Mouse (Mus musculus) intestine, embryonic 15.5 days (tissue): ENCODE measurements around the gene Evpl. TPM values are rescaled to one million over a fixed set of nuclear protein-coding genes. Genes with fewer than 3 reads are reported as not detected.

Experiments used
- ATAC-seq: fragments of 200-750 bp; cut with Nextera tagmentation; 2 replicates; pipeline ENCODE4 v1.8.0; 2017; ENCODE audit warnings: moderate TSS enrichment, moderate library complexity
- H3K27ac ChIP-seq: fragments of 300-500 bp; sonication (generic); 2 replicates; pipeline ENCODE4 v1.5.1; 2015; ENCODE audit warnings: mild to moderate bottlenecking, inconsistent platforms
- H3K27me3 ChIP-seq: fragments of 300-500 bp; sonication (generic); replicated peaks from 2 replicates; pipeline ENCODE4 v1.6.1; 2015; ENCODE audit warnings: inconsistent platforms
- H3K36me3 ChIP-seq: fragments of 300-500 bp; sonication (generic); 2 replicates; pipeline ENCODE4 v1.6.1; 2015; ENCODE audit warnings: inconsistent platforms
- H3K4me1 ChIP-seq: fragments of 300-500 bp; sonication (generic); replicated peaks from 2 replicates; pipeline ENCODE4 v1.6.1; 2015; ENCODE audit warnings: inconsistent platforms
- H3K4me2 ChIP-seq: fragments of 300-500 bp; sonication (generic); replicated peaks from 2 replicates; pipeline ENCODE4 v1.6.1; 2015; ENCODE audit warnings: mild to moderate bottlenecking, inconsistent platforms
- H3K4me3 ChIP-seq: fragments of 300-500 bp; sonication (generic); replicated peaks from 2 replicates; pipeline ENCODE4 v1.5.1; 2015; ENCODE audit warnings: inconsistent platforms
- H3K9ac ChIP-seq: fragments of 300-500 bp; sonication (generic); 2 replicates; pipeline ENCODE4 v1.6.1; 2015; ENCODE audit warnings: inconsistent platforms
- H3K9me3 ChIP-seq: fragments of 300-500 bp; sonication (generic); 2 replicates; pipeline ENCODE4 v1.6.1; 2016; ENCODE audit warnings: inconsistent platforms
- WGBS: fragments of 180-500 bp; shearing (Covaris S2); methylation state at CpG from one replicate; pipeline ENCODE4 v1.1.7; 2015; 5-methylcytosine and 5-hydroxymethylcytosine counted together
- polyA plus RNA-seq: library from polyadenylated mRNA; unstranded; fragments of >200 nt; fragmentation: Nextera tagmentation; extraction: Ambion mirVana; gene quantifications from 2 replicates; pipeline ENCODE4 v1.2.1, GENCODE M21; 2015

The Evpl gene
- polyA plus RNA-seq, 1 experiment from 2014 or later: 3.3 TPM

GRCm38 (mm10) chr11:116221931-116222739, 15.7 kb downstream of the Evpl start:
- Histone ChIP-seq H3K4me2 (peak overlapping the region; percentile 68), H3K27ac (peak overlapping the region; percentile 4; the same call in 1 of the 2 replicates), H3K27me3 (peaks cover 11% of the 10 kb centered on the region; the same call in 1 of the 2 replicates), H3K36me3 (no peaks in the 10 kb centered on the region), H3K9me3 (no peaks in the 10 kb centered on the region), H3K9ac (peak overlapping the region; percentile 36), H3K4me3 (peak overlapping the region; percentile 23), H3K4me1 (peaks cover 24% of the 10 kb centered on the region)
- ATAC-seq: no peak
- WGBS: 18% methylated on average over 53 of the region's 53 CpGs

DNA sequence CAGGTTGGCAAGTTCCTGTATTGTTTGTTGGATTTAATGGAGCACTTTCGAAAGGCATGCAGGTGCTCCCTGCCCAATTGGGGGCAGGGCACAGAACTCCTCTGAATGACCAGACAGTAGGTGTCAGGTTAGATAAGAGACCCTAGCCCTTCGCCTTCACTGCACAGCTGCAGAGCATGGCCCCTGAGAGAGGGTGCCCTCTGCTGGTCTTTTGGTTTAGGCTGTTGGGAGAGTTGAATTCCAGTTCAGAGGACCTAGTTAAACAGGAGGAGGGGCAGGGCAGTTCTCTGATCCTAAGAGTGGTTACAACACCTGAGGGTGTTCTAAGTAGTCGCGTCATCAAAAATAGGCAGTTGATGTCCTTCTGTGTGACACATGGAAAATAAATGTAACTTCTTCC, 18.0 kb downstream of the Evpl start:
- Histone ChIP-seq H3K27ac (0 out of 2 replicates have a peak overlapping the region, but pooled peaks have one; percentile 77), H3K36me3 (no peaks in the 10 kb centered on the region), H3K4me2 (no peak overlapping the region), H3K9ac (no peak overlapping the region), H3K4me1 (peaks cover 24% of the 10 kb centered on the region), H3K9me3 (no peaks in the 10 kb centered on the region), H3K27me3 (peaks cover 11% of the 10 kb centered on the region; the same call in 1 of the 2 replicates), H3K4me3 (no peak overlapping the region)
- peak; percentile 54 for ATAC-seq
- 23% methylated on average over 4 of the region's 4 CpGs for WGBS

- Histone ChIP-seq H3K4me1 (peaks cover 24% of the 10 kb centered on the region), H3K36me3 (no peaks in the 10 kb centered on the region), H3K27me3 (peaks cover 9% of the 10 kb centered on the region; the same call in 1 of the 2 replicates), H3K4me2 (no peak overlapping the region), H3K27ac (peak overlapping the region; percentile 77), H3K9ac (no peak overlapping the region), H3K9me3 (no peaks in the 10 kb centered on the region), H3K4me3 (no peak overlapping the region)
- ATAC-seq: peak; percentile 76
- WGBS: 37% methylated on average over 7 of the region's 7 CpGs
These were observed 19.0 kb downstream of the Evpl start for GRCm38 (mm10) chr11:116218737-116219400.

GRCm38 (mm10) chr11:116218263-116218662, 19.6 kb downstream of the Evpl start:
- H3K4me3 ChIP-seq: no peak overlapping the region
- 68% methylated on average over 2 of the region's 2 CpGs for WGBS
- H3K9me3 ChIP-seq: no peaks in the 10 kb centered on the region
- peak overlapping the region; percentile 77 for H3K27ac ChIP-seq
- peaks cover 4% of the 10 kb centered on the region; the same call in 1 of the 2 replicates for H3K27me3 ChIP-seq
- H3K9ac ChIP-seq: no peak overlapping the region
- peaks cover 24% of the 10 kb centered on the region for H3K4me1 ChIP-seq
- ATAC-seq: no peak; the same call in 1 of the 2 replicates
- H3K4me2 ChIP-seq: no peak overlapping the region
- no peaks in the 10 kb centered on the region for H3K36me3 ChIP-seq

DNA sequence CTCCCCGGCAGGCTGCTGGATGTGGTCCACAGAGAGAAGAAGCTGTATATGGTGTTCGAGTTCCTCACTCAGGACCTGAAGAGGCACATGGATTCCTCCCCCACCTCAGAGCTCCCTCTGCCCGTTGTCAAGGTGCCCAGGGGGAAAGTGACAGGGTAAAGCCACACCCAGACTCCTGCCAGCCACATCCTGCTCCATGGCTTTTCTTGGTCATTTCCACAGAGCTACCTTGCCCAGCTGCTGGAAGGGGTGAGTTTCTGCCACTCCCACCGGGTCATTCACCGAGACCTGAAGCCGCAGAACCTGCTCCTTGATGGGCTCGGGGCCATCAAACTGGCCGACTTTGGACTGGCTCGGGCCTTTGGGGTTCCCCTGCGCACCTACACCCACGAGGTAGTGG, 21.3 kb downstream of the Evpl start:
- H3K36me3 ChIP-seq: no peaks in the 10 kb centered on the region
- no peak overlapping the region for H3K4me2 ChIP-seq
- H3K4me3 ChIP-seq: no peak overlapping the region
- H3K27ac ChIP-seq: no peak overlapping the region
- H3K9me3 ChIP-seq: no peaks in the 10 kb centered on the region
- peaks cover 18% of the 10 kb centered on the region for H3K4me1 ChIP-seq
- no peak for ATAC-seq
- H3K9ac ChIP-seq: no peak overlapping the region
- 83% methylated on average over 11 of the region's 11 CpGs for WGBS
- peaks cover 3% of the 10 kb centered on the region; the same call in 1 of the 2 replicates for H3K27me3 ChIP-seq

DNA sequence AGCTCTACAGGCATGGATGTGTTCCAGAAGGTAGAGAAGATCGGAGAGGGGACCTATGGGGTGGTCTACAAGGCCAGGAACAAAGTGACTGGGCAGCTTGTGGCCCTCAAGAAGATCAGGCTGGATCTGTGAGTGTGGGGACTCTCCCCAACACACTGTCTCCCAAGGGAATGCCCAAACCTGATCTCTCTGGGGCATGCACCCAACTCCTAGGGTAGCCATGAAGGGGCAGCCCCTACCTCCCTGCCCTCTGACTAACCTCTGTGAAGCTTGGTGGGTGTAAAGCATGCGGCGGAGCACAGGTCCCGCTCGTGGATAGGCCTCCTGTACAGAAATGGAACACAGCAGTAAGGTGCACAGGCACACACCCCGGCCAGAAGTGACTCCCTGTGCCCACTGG, 21.9 kb downstream of the Evpl start:
- ATAC-seq: no peak
- peaks cover 18% of the 10 kb centered on the region for H3K4me1 ChIP-seq
- 88% methylated on average over 6 of the region's 6 CpGs for WGBS
- H3K36me3 ChIP-seq: no peaks in the 10 kb centered on the region
- no peak overlapping the region for H3K4me3 ChIP-seq
- H3K9me3 ChIP-seq: no peaks in the 10 kb centered on the region
- H3K27ac ChIP-seq: no peak overlapping the region
- H3K4me2 ChIP-seq: no peak overlapping the region
- no peak overlapping the region for H3K9ac ChIP-seq
- no peaks in the 10 kb centered on the region for H3K27me3 ChIP-seq

GRCm38 (mm10) chr11:116215181-116215580, 22.7 kb downstream of the Evpl start:
- WGBS: 80% methylated on average over 7 of the region's 7 CpGs
- Histone ChIP-seq H3K4me2 (no peak overlapping the region), H3K9me3 (no peaks in the 10 kb centered on the region), H3K36me3 (no peaks in the 10 kb centered on the region), H3K27ac (no peak overlapping the region), H3K27me3 (no peaks in the 10 kb centered on the region), H3K9ac (no peak overlapping the region), H3K4me1 (peaks cover 20% of the 10 kb centered on the region), H3K4me3 (no peak overlapping the region)
- no peak for ATAC-seq

- Histone ChIP-seq H3K9me3 (no peaks in the 10 kb centered on the region), H3K36me3 (no peaks in the 10 kb centered on the region), H3K27me3 (no peaks in the 10 kb centered on the region), H3K27ac (no peak overlapping the region), H3K4me3 (no peak overlapping the region), H3K4me2 (no peak overlapping the region), H3K4me1 (peaks cover 13% of the 10 kb centered on the region), H3K9ac (no peak overlapping the region)
- ATAC-seq: no peak
- WGBS: 75% methylated on average over 13 of the region's 13 CpGs
These were observed 23.9 kb downstream of the Evpl start for GRCm38 (mm10) chr11:116213877-116214510.

- ATAC-seq: no peak
- 78% methylated on average over 6 of the region's 6 CpGs for WGBS
- Histone ChIP-seq H3K4me2 (no peak overlapping the region), H3K9me3 (no peaks in the 10 kb centered on the region), H3K36me3 (no peaks in the 10 kb centered on the region), H3K9ac (no peak overlapping the region), H3K4me1 (0 out of 2 replicates have a peak, but pooled peaks cover 5% of the 10 kb centered on the region), H3K27ac (no peak overlapping the region), H3K4me3 (no peak overlapping the region), H3K27me3 (no peaks in the 10 kb centered on the region)
These were observed 25.0 kb downstream of the Evpl start for GRCm38 (mm10) chr11:116212847-116213246.

GRCm38 (mm10) chr11:116210696-116211095, 27.2 kb downstream of the Evpl start:
- 0 out of 2 replicates have a peak, but pooled peaks cover 5% of the 10 kb centered on the region for H3K4me1 ChIP-seq
- no peaks in the 10 kb centered on the region for H3K9me3 ChIP-seq
- H3K36me3 ChIP-seq: peaks cover 8% of the 10 kb centered on the region
- peak; percentile 97 for ATAC-seq
- 0 out of 2 replicates have a peak overlapping the region, but pooled peaks have one; percentile 3 for H3K9ac ChIP-seq
- H3K4me3 ChIP-seq: no peak overlapping the region; the same call in 1 of the 2 replicates
- peak overlapping the region; percentile 86 for H3K27ac ChIP-seq
- WGBS: 47% methylated on average over 5 of the region's 5 CpGs
- H3K27me3 ChIP-seq: no peaks in the 10 kb centered on the region
- peak overlapping the region; percentile 45 for H3K4me2 ChIP-seq

GRCm38 (mm10) chr11:116209257-116209656, 28.6 kb downstream of the Evpl start:
- no peak overlapping the region for H3K4me2 ChIP-seq
- H3K27me3 ChIP-seq: no peaks in the 10 kb centered on the region
- no peak overlapping the region; the same call in 1 of the 2 replicates for H3K27ac ChIP-seq
- no peaks in the 10 kb centered on the region for H3K9me3 ChIP-seq
- WGBS: 80% methylated on average over 8 of the region's 8 CpGs
- no peak overlapping the region for H3K9ac ChIP-seq
- H3K4me3 ChIP-seq: no peak overlapping the region
- no peak for ATAC-seq
- 0 out of 2 replicates have a peak, but pooled peaks cover 5% of the 10 kb centered on the region for H3K4me1 ChIP-seq
- peaks cover 12% of the 10 kb centered on the region for H3K36me3 ChIP-seq

DNA sequence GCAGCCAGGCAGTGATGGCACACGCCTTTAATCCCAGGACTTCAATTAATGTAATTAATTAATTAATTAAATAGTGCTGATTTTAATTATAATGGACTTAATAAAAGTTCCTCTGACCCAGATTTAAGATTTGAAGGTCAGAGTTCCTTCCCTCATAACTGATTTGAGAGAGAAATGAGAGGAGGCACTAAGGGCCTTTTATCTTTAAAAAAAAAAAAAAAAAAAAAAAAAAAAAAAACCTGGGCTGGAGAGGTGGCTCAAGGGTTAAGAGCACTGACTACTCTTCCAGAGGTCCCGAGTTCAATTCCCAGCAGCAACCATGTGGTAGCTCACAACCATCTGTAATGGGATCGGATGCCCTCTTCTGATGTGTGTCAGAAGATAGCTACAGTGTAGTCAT, 29.2 kb downstream of the Evpl start:
- no peak overlapping the region for H3K27ac ChIP-seq
- H3K4me1 ChIP-seq: 0 out of 2 replicates have a peak, but pooled peaks cover 5% of the 10 kb centered on the region
- H3K4me2 ChIP-seq: no peak overlapping the region
- WGBS: 84% methylated on average over 3 of the region's 3 CpGs
- no peaks in the 10 kb centered on the region for H3K27me3 ChIP-seq
- H3K9me3 ChIP-seq: no peaks in the 10 kb centered on the region
- H3K9ac ChIP-seq: no peak overlapping the region
- peaks cover 12% of the 10 kb centered on the region for H3K36me3 ChIP-seq
- H3K4me3 ChIP-seq: no peak overlapping the region
- ATAC-seq: no peak
